Mouse (Mus musculus): Measurements from ENCODE around the gene Mdfic.

Mdfic gene

GRCm38 (mm10) chr6:15793602-15794345 lies 73.3 kb downstream of the Mdfic start:
- peak; percentile 50 for DNase-seq

DNA sequence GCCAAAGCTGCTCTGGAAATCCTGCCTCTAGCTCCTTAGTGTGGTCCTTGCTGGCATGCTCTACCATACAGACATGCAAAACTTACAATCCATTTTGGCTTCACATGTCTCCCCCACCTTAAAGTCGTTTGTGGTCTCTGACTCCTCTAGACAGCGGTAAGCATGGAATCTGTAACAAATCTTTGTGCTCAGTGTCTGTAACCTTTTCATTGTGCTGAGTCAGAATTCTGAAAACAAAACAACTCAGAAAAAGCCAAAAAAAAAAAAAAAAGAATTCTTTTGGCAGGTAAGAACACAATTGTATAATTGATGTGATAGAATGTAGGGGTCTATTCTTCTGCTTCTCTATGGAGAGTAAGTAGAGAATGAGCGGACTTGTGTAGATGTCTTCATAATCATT lies 74.3 kb downstream of the Mdfic start:
- DNase-seq: no peak

GRCm38 (mm10) chr6:15807382-15807781 lies 86.9 kb downstream of the Mdfic start:
- no peak for DNase-seq

GRCm38 (mm10) chr6:15825236-15825635 lies 104.8 kb downstream of the Mdfic start:
- DNase-seq: no peak

DNA sequence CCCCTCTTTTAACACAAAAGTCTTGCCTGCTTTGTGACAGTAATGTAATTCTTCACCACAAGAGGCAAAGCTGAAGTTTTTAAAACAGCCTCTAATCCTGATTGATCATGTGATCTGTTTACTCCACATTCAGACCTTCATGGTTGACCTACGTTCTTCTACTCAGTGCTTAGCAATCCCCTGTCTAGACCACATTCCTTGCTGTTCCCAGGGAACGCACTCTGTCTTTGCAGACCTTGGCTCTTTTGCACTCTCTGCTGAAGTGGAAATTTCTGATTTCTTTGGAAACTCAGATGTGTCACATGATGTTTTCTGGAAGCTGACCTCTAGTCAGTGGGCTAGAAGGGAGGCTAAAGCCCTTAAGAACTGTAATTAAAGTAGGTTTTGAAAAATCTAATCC lies 109.4 kb downstream of the Mdfic start:
- no peak for DNase-seq

- no peak for DNase-seq
Observed at GRCm38 (mm10) chr6:15830651-15831050, 110.2 kb downstream of the Mdfic start.

DNA sequence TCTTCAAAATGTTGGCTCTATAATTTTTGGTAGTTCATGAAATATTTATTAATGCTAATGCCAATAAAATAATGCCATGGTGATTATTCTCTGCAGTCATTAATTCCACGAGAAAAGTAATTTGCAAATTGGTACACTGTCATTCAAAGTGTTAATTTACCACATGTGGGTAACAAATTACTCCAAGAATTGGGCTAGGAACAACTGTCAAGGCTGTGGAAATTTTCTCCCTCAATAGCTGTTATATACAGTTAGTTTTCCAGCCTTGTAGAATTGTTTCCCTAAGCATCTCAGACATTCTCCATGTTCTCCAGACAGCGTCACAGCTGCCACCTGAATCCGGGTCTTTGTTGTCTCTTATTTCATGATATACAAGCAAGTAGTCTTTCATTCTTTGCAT lies 117.2 kb downstream of the Mdfic start:
- DNase-seq: no peak

DNA sequence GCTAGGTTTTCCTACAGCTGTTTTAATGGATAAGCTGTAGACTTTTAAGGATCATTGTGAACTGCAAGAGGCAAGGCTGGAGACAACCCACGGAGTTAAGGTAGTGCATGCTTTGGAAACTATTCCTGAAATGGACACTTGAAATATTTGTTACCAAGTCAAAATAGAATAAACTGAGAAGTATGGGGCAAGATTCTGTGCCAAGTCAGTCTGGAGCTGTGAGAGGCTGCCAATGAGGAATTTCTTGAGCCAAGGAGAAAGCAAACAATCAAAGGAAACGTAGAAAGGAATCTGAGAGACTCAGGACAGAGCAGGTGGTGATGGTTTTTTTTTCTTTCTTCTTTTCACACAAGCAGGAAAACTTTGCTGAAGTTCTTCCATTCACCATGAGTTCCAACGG lies 119.4 kb downstream of the Mdfic start:
- DNase-seq: peak; percentile 32

- DNase-seq: no peak
Observed at GRCm38 (mm10) chr6:15840429-15840828, 120.0 kb downstream of the Mdfic start.

DNA sequence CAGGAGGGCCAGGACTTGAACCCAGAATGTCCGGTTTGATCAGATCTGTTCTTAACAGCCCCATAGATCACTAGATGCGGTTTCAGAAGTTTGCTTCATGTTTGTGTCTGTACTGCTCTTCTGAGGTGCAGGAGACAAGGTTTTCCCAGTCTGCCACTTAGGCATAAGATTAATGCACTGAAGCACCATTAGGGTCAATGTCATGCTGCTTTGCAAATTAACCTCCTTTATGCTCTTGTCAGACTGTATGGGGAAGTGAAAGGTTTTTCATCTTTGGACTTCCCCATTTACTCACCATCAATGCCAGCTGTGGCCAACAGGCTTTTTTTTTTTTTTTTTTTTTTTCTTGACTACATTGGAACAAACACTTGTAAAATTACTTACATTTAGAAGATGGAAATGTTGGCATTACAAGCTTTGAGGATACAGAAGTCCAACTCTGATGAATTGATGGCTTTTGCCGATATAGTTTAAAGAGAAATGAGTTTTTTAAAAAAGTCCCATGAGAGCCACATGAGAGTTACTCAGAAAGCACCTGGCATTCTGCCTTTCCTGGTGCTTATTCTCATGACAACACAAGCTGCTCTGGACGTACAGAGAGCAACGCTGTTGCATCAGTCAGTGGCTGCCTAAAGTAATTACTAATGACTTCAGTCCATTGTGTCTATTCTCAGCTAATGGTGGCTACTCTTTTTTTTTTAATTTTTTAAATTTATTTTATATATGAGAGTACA lies 121.2 kb downstream of the Mdfic start:
- DNase-seq: no peak

DNA sequence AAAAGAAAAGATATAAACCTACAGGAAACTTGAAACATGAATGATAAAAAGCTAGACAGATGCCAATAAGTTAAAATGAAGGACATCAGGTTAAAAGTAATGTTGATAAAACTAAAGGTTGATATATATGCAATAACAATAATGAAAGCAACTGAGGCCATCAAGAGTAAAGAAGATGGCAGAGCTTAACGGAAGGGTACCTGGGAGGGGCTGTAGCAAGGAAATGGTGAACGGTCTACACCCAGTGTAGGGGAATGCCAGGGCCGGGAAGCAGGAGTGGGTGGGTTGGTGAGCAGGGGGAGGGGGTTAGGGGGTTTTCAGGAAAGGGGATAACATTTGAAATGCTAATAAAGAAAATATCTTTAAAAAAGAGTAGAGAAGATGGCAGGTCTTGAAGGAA lies 122.8 kb downstream of the Mdfic start:
- DNase-seq: no peak

GRCm38 (mm10) chr6:15845711-15846342 lies 125.4 kb downstream of the Mdfic start:
- DNase-seq: no peak

Measured in lung, postnatal 14 days (tissue).